Mouse (Mus musculus): ENCODE results near the gene Spn. TPM values are rescaled to one million over a fixed set of nuclear protein-coding genes. Genes with fewer than 3 reads are reported as not detected.

The Spn gene
- total RNA-seq, 4 experiments from 2014 or later: 0.29 to 0.68 (median 0.46) TPM

DNA sequence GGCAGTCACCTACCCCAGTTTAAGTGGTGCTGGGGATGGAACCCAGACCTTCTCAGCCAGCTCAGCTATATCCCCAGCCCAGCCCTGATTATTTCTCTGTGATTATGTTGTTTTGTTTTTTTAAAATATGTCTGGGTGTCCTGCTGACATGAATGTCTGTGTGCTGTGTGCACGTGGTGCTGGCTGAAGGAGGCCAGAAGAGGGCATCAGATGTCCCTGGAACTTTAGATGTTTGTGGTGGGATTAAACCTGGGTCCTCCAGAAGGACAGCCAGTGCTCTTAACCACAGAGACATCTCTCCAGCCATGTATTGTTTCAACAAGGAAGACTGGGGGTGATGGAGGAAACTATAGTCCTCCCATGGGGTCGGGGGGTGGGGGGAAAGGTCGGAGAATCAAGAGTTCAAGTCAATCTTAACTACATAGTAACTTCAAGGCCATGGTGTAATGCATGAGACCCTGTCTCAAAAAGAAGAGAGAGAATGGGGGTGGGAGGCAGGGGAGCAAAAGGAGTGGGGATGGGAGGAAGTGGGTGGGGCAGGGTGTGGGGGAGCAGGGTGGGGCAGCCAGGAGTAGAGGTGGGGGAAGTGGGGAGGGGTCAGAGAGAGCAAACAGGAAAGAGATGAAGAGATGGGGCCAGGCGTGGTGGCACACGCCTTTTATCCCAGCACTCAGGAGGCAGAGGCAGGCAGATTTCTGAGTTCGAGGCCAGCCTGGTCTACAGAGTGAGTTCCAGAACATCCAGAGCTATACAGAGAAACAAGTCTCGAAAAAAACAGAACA is 3.2 kb upstream of the Spn start:
- DNase-seq (ENCODE audit: low spot score in 2 of 2): no peak

DNA sequence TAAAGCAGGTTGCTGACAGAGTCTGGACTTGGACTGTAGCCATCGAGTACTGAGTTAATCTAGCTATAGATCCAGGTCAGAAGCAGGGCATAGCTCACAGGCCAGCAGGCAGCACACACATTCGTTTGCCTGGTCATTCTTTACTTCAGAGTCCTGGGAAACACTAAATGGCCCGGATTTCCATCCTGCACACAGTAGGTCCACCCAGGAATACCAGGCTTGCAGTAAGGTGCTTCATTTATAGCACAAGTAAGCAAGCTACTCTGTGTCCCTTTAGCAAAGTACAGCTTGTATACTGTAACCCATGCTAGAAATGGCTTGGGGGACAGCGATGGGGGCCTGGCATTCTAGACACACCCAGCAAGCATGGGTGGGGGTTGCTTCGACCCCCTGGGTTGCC is 1.9 kb upstream of the Spn start:
- no peak for DNase-seq (ENCODE audit: low spot score in 2 of 2)

DNA sequence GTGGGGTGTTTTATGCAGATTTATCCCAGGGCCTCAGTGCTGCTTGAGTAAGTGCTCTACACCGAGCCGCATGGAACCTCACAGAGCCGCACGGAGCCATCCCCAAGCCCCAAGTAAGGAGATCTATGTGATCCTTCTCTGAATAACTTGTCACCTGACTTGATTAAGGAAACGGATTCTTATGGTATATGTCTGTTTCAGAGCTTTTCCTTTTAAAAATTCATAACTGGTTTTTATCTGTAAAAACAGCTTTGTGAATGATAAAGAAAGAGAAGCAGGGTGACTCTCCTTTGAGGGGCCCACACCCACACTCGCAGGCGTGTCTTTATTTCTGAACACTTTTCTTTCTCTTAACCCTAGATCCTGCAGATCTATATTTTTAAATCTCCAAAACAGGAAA is 1.5 kb upstream of the Spn start:
- no peak for DNase-seq (ENCODE audit: low spot score in 2 of 2)

DNA sequence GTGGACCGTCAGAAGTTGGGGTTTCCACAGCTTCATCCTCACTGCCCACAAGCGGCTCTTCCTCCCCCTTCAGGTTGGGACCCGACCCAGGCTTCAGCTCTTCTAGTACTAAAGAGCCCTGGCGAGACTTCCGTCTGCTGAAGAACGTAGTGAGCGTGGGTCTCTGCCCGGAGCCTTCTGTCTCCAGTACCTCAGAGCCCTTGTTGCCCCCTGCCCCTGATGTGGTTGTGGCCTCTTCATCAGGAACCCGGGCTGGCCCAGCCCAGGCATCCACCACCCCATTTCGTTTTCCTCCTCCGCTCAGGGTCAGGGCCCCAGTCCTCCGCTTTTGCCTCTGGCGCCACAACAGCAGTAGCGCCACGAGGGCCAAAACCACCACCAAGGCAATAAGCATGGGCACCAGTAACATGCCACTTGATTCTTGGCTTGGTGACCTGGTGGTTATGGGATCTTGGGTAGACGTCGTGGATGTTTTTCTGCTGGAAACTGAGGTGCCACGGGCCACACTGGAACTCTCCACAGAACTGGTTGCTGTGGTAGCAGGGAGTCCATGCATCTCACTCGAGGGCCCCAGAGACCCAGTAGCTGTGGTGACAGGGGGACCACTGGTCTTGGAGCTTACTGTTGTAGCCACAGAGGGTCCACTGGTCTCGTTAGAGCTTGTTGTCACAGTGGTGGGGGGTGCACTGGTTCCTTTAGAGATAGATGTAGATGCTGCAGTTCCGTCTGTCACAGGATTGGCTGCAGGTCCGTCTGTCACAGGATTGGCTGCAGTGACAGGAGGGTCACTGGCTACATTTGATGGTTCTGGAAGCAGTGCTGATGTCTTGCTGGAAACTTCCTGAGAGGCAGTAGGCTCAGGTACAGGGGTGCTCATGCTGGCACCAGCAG is 1.2 kb downstream of the Spn start:
- no peak for DNase-seq (ENCODE audit: low spot score in 2 of 2)

DNA sequence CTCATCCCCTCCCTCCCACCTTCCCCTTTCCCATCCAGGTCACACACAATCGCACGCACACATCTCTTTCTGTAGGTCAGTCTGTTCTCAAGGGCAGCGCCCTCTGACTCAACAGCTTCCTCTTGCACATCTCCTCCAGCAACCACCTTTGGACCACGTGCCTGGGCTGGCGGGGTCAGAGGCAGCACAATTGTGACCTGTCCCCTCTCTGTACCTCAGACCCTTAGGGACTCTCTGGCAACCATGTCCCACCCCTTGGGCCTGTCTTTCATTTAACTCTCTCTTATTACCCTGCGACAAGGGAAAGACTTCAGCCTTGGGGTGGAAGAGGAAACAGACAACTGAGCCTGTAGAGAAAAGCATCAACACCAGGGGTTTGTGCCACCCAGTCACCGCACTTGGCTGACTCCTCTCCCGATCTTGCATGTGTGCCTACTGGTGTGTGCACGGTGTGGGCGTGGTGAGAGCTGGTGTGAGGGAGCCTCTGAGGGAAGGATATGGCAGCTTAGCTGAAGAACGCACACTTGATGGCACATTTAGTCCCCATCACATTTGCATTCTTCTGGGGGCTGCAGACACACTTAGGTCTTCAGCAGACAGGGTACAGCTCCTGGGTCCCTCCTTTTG is 2.7 kb downstream of the Spn start:
- DNase-seq (ENCODE audit: low spot score in 2 of 2): no peak

DNA sequence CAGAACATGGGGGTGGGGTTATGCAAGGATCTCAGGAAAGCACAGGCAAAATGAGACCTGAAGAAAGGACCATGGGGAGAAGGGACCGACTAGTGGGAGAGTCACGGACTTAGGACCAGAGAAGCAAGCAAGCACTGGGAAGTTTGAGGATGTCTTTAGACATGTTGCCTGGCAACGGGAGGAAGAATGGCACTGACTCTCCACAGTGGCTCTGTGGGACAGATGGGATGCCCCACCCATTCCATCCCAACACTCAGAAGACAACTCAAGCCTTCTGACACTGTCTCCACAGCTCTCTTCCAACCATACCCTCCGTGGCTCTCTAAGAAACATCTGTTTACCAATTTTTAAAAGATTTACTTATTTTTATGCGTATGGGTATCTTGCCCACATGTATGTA is 4.5 kb downstream of the Spn start:
- DNase-seq (ENCODE audit: low spot score in 2 of 2): no peak

DNA sequence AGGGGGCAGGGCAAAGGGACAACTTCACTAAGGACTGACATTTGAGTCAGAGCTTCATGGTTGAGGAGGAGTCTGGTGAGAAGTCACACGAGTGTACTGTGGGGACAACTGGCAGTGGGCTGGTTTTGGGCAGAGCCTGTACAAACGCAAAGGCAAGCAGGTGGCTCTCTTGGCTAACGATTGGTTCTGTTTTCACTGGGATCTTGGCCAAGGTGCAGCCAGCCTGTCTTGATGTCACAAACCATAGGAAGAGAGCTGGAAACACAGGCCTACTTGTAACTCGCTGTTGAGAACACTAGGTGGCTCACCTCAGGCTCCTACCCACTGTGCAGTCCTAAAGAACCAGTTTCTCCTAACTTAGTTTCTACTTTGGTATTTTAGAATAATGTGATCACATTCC is 8.0 kb downstream of the Spn start:
- DNase-seq (ENCODE audit: low spot score in 2 of 2): peak; percentile 71

DNA sequence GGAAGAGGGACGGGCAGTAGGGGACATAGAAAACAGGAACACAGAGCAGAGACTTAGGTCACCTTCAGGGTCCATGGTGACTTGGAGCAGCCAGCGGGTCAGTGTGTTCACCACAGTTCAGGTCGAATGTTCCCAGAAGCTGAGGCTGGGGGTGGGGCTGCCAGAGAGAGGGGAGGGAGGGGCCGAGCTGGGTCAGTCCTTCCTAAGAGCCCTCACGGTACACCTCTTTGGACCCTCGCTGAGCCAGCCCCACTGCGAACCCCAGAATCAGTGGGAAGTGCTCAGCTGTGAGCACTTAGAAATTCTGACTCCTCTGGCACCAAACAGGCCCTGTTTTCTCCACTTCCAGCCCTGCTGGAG is 15.7 kb downstream of the Spn start, which contains the start of gene Qprt:
TSS of gene Qprt (minus strand) at position 316 of the 360 bp plus-strand sequence.
- no peak for DNase-seq (ENCODE audit: low spot score in 2 of 2)

DNA sequence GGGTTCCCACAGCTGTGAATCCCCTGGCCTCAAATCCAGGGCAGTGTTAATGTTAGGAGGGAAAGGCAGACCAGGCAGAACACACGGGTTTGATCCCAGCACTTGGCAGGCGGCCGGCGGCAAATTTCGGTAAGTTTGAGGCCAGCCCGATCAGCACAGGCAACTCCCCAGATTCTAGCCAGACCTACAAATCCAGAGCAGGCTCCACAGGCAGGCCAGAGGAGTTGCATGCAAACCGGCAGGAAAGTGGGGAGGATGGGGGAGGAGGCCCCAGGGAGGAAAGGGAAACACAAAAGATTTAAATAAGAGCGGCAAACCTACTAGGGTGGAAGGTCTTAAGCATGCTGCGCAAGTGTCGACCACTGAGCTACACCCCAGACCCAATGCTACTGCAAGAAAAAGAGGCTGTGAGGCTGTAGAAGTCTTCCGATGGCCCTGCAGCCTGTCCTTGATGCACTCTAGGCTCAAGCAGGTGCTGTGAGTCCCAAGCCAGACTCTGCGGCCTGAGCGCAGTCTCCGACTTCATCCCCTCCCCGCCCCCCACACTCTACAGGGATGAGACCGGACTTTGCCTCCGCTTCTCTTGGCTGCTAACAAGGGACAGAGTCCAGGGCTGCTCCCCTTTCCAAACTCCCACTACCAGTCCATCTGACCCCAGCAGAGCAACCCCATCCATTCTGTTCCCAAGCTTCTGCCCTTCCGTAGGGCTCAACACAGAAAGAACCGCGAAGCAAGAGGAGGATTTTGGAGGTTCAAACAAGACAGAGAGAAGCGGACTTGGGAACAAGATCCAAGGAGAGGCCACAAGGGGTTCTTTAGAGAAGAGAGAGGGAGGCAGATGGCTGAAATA is 16.3 kb downstream of the Spn start:
- no peak for DNase-seq (ENCODE audit: low spot score in 2 of 2)

DNA sequence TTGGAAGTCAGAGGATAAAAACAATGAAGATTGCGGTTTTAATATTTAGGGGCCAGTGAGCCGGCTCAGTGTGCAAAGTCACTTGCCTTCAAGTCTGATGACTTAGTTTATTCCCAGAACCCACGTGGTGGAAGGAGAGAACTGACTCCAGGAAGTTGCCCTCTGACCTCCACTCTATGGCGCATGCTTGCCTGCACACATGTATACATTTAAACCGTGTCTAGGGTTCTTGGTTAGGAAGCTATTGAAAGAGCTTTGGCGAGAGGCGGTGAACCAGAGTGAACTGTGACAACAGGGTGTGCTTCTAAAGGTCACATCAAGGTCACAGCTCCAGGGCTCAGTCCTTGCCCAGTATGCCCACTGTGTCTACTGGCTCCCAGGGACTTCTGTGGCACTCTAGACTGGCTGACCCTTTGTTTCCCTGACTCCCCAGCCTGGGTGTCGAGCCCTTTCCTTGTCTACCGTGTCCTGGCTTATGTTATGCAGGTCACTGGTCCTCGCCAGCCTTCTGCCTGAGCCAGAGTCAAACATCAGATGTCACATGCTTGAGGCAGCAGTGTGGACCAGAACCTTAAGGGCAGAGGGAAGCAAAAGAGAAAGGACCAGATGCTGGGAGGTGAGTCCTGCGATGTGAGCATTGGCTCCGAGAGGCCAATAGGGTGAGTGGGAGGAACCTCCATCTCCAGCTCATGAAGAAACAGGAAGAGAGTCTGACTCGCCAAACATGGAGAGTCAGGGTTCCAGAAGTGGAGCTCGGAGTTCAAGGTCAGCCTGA is 18.8 kb downstream of the Spn start:
- DNase-seq (ENCODE audit: low spot score in 2 of 2): no peak

DNA sequence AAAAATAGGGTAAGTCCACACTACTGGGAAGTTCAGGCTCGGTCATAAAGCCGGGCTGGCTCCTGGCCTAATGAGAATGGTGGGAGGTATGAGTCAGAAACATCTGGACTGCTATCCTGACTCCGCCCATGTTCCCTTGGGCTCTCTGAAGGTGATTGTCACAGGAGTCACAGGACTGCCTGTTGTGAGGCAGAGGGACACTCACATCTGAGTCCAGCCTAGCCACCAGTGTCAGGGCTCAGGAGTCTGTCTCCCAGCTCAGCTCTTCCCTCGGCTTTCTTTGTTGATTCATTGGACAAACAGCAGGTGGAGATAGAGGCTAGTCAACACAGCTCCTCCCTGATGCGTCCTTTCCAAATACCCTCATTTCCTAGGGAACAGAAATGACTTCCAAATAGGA is 19.7 kb downstream of the Spn start:
- no peak for DNase-seq (ENCODE audit: low spot score in 2 of 2)

DNA sequence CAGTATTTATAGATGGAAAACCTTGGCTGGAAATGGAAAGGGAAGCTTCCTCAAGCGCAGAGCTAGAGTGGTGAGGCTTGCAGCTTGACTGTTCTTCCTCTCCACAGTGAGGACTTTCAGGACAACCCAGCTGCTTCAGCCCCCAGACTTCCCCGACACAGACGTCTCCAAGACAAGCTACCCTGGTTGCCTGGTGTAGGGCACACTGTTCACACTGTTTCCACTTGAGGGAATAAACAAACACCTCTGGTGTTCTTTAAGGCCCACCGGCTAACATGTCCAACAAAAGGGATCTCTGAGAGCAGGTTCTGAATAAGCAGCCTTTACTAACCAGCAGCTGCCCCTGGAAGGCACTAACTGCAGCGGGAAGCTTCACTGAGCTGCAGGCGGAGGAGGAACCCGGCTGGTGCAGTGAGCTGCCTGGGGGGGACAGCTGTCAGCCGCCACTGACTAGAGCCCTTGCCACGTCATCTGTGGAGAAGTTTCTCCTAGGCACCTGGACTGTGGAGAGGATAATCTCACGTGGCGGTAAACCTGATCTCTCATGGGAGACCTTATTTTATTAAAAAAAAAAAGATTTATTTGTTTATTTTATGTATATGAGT is 21.2 kb downstream of the Spn start:
- peak in 1 of 2 experiments; percentile 25 for DNase-seq (ENCODE audit: low spot score in 2 of 2)

DNA sequence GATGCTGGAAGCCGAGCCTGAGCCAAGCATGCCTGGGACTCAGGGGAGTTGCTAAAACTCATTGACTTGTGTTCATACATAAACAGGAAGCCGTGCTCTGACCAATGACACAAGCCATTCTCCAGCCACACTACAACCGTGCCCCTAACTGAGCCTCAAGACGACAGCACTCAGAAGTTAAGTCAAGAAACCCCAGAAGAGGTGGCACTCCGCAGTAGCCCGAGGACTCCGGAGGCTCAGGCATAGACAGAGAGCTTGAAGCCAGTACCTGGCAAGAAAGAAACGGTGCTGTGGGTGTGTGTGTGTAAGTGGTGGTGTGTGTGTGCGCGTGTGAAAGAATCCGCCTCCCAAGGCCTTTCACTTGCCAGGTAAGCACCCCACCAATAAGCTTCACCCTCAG is 22.7 kb downstream of the Spn start:
- no peak for DNase-seq (ENCODE audit: low spot score in 2 of 2)

DNA sequence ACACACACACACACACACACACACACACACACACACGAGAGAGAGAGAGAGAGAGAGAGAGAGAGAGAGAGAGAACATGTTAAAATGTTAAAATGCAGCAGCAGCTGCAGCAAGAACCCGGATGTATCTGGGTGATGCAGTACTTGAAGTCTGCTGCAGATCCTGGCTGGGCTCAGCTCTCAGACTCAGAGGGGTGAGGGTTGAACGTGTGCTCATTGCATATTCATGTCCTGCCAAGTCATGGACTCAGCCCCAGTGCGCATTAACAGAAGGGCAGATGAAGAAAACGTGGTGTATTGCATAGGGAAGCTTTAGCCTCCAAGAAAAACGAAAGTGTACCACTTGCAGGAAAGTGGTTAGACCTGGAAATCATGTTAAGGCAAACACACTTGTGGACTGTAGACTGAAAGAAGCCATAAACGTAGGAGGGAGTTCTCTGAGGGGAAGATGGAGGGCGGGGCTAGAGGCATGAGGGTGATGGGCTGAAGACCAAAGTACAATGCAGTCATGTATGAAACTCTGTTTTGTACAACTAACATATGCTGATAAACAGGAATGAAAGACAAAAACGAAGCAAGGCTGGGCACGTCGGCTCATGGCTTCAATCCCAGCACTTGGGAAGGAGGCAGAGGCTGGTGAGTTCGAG is 23.9 kb downstream of the Spn start:
- no peak for DNase-seq (ENCODE audit: low spot score in 2 of 2)

DNA sequence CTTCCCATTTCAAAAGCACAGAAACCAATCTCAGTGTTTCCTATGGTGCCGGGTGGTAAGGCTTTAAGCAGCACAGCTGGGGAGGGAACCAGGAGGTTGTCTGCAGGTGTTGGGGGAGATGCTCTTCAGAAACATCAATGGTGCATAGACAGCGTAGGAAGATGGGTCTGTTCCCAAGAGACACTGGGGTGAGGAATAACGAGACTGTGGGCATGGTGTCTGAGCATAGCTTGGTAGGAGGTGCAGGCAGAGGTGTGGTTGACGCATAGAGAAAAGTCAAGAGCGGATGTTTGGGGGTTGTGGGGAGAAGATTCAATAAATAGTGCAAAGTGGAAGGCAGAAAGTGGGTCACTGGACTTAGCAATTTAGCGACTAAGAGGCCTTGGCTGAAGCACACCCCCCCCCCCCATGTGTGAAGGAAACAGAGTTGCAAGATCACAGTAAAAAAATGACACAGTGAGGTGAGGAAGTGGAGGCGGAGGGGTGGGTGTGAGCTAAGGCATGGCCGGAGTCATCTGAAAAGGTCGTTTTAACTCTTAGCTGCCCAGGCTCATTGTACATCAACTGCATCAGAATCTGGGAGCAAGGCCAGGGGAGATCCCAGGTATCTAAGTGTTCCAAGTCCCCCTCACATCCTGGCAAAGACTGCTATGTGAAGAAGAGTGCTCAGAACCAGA is 24.6 kb downstream of the Spn start:
- no peak for DNase-seq (ENCODE audit: low spot score in 2 of 2)

DNA sequence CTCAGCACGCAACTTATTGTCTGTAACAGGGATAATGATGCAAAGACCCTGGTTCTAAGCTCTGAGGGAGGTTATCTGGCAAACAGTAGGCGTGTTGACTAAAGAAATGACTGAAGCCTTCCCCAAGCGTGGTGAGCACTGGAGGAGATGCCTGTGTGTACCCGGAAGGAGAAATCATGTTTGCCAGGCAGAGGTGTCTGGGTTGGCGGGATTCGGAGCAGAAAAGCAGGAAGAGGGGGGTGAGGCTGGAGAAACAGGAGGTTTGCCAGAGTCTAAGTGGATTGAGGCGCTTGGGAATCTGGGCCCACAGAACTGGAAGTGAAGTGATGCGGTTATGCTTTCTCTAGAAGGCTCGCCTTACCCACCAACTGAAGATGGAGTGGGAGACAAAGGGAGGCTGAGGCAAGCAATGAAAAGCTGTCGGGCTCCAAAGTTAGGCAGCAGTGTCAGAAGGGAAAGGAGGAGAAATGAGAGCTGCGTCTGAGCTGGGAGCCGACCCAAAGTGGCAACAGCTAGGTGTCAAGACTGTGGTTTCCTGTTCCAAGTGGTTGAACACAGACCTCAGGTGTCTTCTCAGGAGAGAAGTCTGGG is 25.3 kb downstream of the Spn start:
- DNase-seq (ENCODE audit: low spot score in 2 of 2): no peak

DNA sequence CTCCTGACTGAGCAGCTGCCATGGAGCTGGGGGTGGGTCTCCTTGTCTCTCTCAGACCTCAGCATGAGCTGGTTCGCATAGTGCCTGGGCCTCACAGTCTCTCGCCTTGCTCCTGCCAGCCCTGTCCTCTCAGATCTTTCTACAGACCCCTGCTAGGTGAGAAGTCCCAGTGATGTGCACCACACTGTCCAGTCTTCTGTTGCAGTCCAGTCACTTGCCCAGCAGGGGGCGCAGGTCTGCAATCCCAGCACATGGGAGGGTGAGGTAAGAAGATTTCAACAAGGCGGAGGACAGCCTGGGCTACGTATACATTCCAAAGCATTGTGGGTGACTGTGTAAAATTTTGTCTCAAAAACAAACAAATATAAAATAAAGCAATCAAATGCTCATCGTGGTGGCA is 26.2 kb downstream of the Spn start:
- DNase-seq (ENCODE audit: low spot score in 2 of 2): peak in 1 of 2 experiments; percentile 25

DNA sequence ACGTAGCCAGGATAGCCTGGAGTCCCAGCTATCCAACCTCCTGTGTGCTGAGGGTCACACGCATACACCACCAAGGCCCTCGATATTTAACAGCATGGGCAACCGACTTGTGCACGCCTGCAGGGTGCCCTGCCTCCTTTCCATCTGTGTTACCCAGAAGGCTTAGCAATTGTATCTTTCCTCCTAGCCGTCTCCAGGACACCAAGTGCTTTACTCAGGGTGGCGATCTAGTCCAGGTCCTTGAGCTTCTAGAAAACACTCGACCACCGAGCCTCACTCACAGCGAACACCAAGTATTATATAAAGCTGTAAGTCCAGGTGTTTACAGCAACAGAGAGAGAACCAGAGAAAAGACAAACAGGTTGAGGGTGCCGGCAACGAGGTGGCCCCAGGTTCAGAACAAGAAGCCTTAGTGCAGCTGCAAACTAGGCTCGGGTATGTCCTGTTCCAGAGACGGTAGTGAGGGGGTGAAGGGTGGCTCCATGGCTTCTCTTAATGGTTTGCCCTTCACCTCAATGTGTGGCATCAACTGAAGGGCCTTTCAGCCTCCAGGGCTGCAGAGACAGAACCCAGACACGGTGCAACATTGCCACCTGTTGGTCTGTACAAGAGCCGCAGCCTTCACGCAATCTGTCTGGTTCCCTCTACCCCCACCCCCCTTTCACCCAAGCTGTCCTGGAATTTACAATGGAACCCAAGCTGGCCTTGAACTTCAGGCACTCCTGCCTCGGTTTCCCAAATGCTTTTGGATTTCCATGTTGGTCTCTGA is 27.2 kb downstream of the Spn start:
- peak; percentile 53 to 81 for DNase-seq (ENCODE audit: low spot score in 2 of 2)

All from layer of hippocampus, adult 8-10 months (tissue).